Mouse (Mus musculus) heart, postnatal 0 days (tissue): Measurements from ENCODE around the gene Sfmbt2.

ENCODE experiments used
- CTCF ChIP-seq: IDR thresholded peaks from 2 replicates; pipeline ENCODE4 v1.5.1; 2016; ENCODE audit warnings: antibody characterized with exemption, control low read depth, low read depth
- EP300 ChIP-seq: IDR thresholded peaks from 2 replicates; pipeline ENCODE4 v1.6.1; 2016; ENCODE audit warnings: antibody characterized with exemption, low read depth

DNA sequence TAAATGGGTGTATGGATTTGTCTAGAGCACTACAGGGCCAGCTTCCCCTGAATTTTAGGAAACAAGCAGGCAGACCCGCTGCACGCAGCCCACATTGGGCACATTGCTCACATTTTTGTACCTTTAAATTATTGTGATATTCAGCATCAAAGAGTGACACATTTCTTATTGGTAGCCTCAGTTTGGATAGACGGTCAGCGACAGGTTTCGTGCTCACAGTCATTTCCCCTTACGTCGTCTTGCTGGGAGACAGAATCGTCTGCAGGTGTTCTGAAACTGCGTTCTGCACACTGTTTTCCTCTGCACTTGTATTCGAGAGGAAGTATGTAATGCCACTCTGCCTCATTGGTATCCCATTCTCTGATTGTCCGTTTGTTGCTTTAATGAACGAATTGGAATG lies 88.0 kb downstream of the Sfmbt2 start:
- TF ChIP-seq CTCF = no peak
- no peak for TF ChIP-seq EP300
